Mouse (Mus musculus) left cerebral cortex, adult 9 months (tissue): ENCODE measurements at regions not wholly inside any gene's neighbourhood (a gene's known extent, or its start where the extent isn't known, plus 50 kb on each side); places are given as distances from the start of the nearest gene placed in this dataset.

ENCODE experiments used
- DNase-seq, 2 experiments: peaks; one replicate each; pipeline ENCODE4 v3.0.0; 2022; ENCODE audit warnings: low spot score in 2 of 2

GRCm38 (mm10) chr3:56427201-56427600, 243.7 kb upstream of the Nbea start:
- no peak for DNase-seq

- no peak for DNase-seq
Measured at GRCm38 (mm10) chr3:56397851-56398496, 214.5 kb upstream of the Nbea start.

- DNase-seq: no peak
Measured at GRCm38 (mm10) chr3:56393134-56393533, 209.6 kb upstream of the Nbea start.

- no peak for DNase-seq
Measured at GRCm38 (mm10) chr3:56380316-56380715, 196.8 kb upstream of the Nbea start.

- no peak for DNase-seq
Measured at GRCm38 (mm10) chr3:56379500-56379899, 196.0 kb upstream of the Nbea start.

GRCm38 (mm10) chr3:56362543-56362942, 179.0 kb upstream of the Nbea start:
- DNase-seq: peak; percentile 63 to 72

GRCm38 (mm10) chr3:56357035-56357701, 173.7 kb upstream of the Nbea start:
- peak in 1 of 2 experiments; percentile 19 for DNase-seq

GRCm38 (mm10) chr3:56356163-56356882, 172.8 kb upstream of the Nbea start:
- no peak for DNase-seq
